Mouse (Mus musculus): ENCODE measurements around the gene Polm.

- TF ChIP-seq CTCF (IDR thresholded peaks at IDR 0.05; ENCODE audit: control insufficient read depth, insufficient read depth, insufficient read length) (no peak), FOSL1 (IDR thresholded peaks at IDR 0.05; ENCODE audit: insufficient read depth, low read length, poor library complexity, severe bottlenecking) (no peak), MAX (IDR thresholded peaks at IDR 0.05) (no peak), USF1 (IDR thresholded peaks at IDR 0.05; ENCODE audit: low read depth) (no peak), CEBPB (IDR thresholded peaks at IDR 0.05; ENCODE audit: low read depth) (no peak)
These were observed 44.7 kb upstream of the Polm start for GRCm38 (mm10) chr11:5882518-5882917.

Measured in C2C12 (cell line).